Mouse (Mus musculus) thymus, postnatal 14 days (tissue): ENCODE results near the gene Gm4779.
A peak's percentile ranks its signal among the peaks of the same experiment; 100 is the strongest.
"Not testable (repeated sequence)": the region's sequence is repeated elsewhere in the genome, so short reads cannot be mapped to it uniquely, and the experiment has no call there.

ENCODE experiments used
- DNase-seq: peaks from one replicate; pipeline ENCODE4 v3.0.0; 2021

The Gm4779 gene

GRCm38 (mm10) chrX:101794342-101794741, at the start of gene Gm4779, which contains the start of gene 8030474K03Rik:
Gene Gm4779, minus strand, starts transcription at chrX:101794423.
Gene 8030474K03Rik, plus strand, starts transcription at chrX:101794656.
- no peak for DNase-seq

- not testable (repeated sequence) for DNase-seq
Measured at GRCm38 (mm10) chrX:101819980-101820379, 25.8 kb upstream of the Gm4779 start.

GRCm38 (mm10) chrX:101819163-101819562, 24.9 kb upstream of the Gm4779 start:
- DNase-seq = peak; percentile 24

GRCm38 (mm10) chrX:101811750-101812149, 17.5 kb upstream of the Gm4779 start:
- DNase-seq = no peak

GRCm38 (mm10) chrX:101805512-101805911, 11.3 kb upstream of the Gm4779 start:
- no peak for DNase-seq

- DNase-seq = peak; percentile 47
Measured at GRCm38 (mm10) chrX:101791551-101791950, 2.7 kb downstream of the Gm4779 start.

- DNase-seq = peak; percentile 63
Measured at GRCm38 (mm10) chrX:101772035-101772434, 22.2 kb downstream of the Gm4779 start.

GRCm38 (mm10) chrX:101770307-101770706, 23.9 kb downstream of the Gm4779 start:
- no peak for DNase-seq

- no peak for DNase-seq
Measured at GRCm38 (mm10) chrX:101769478-101769877, 24.7 kb downstream of the Gm4779 start.

GRCm38 (mm10) chrX:101767280-101767679, 26.9 kb downstream of the Gm4779 start:
- no peak for DNase-seq

GRCm38 (mm10) chrX:101765111-101765510, 29.1 kb downstream of the Gm4779 start:
- no peak for DNase-seq

GRCm38 (mm10) chrX:101764621-101765020, 29.6 kb downstream of the Gm4779 start:
- no peak for DNase-seq

- DNase-seq = no peak
Measured at GRCm38 (mm10) chrX:101754478-101754877, 39.7 kb downstream of the Gm4779 start.

GRCm38 (mm10) chrX:101750144-101750543, 44.1 kb downstream of the Gm4779 start:
- DNase-seq = no peak

- no peak for DNase-seq
Measured at GRCm38 (mm10) chrX:101741064-101741433, 53.2 kb downstream of the Gm4779 start.

GRCm38 (mm10) chrX:101740335-101741063, 53.7 kb downstream of the Gm4779 start:
- no peak for DNase-seq
